ENCODE assay signal across 10 mouse cellular contexts in the genomic region with DNA sequence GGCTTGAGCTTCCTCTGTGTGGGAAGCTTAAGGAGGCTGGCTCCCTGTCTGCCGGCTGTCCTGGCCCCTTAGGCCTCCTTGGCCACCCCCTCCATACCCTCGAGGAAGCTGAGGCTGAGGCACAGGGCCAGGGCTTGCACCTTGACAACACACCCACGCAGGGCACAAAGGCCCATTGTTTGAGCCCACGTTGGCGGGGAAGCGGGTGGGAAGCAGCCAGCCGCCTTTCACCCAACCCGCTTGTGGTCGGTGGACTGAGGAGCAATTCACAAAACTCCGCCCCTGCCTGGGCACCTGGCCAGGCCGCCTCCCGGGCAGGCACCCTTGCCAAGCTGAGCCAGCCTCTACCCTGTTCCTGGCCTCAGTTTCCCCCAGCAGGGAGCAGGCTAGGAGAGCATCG. TPM values are rescaled to one million over a fixed set of nuclear protein-coding genes. Genes with fewer than 3 reads are reported as not detected.
A peak's percentile ranks its signal among the peaks of the same experiment; 100 is the strongest.
DNase-seq lines count a peak whose midpoint lies in the region; ATAC-seq and TF ChIP-seq lines count a peak whose summit lies in the region.
"Had no signal": no experiment of that assay in that cellular context is flagged by ENCODE, and none has a peak within 500 bp of the region (broad histone marks: within the 10 kb centered on the region; RNA-seq: fewer than 3 reads in every experiment).

No protein-coding gene starts in this region.

- no peak overlapping the region for H3K4me2 ChIP-seq in forebrain, embryonic 13.5 days
- no peak overlapping the region for H3K4me2 ChIP-seq in forebrain, embryonic 12.5 days
- H3K4me2 ChIP-seq: neural tube, embryonic 12.5 days had no signal

- WGBS in forebrain, embryonic 13.5 days = 40% methylated on average over 13 of the region's 13 CpGs
- 48% methylated on average over 13 of the region's 13 CpGs for WGBS in forebrain, embryonic 12.5 days
- WGBS in large intestine, adult 2 months = 10% methylated on average over 13 of the region's 13 CpGs

- no peak for TF ChIP-seq POLR2A in MEL (IDR thresholded peaks at IDR 0.05; ENCODE audit: control insufficient read depth in 1 of 2, insufficient read depth in 1 of 2, low read depth in 1 of 2, low read length in 2 of 2, poor library complexity in 1 of 2)

- no peaks in the 10 kb centered on the region for H3K9me3 ChIP-seq in forebrain, embryonic 13.5 days (replicated peaks)
- H3K9me3 ChIP-seq in forebrain, embryonic 12.5 days = no peaks in the 10 kb centered on the region
- no peaks in the 10 kb centered on the region for H3K9me3 ChIP-seq in MEL (replicated peaks; ENCODE audit: insufficient read depth, low read length)
- H3K9me3 ChIP-seq: neural tube, embryonic 12.5 days had no signal

- H3K79me2 ChIP-seq in MEL (ENCODE audit: control insufficient read depth, insufficient read depth, low read length, poor library complexity) = no peaks in the 10 kb centered on the region

- TF ChIP-seq EP300 in MEL (IDR thresholded peaks at IDR 0.05; ENCODE audit: low read depth in 1 of 2, low read length in 2 of 2) = no peak

- TF ChIP-seq RAD21 in MEL (IDR thresholded peaks at IDR 0.05; ENCODE audit: low read depth, low read length) = no peak

- intact Hi-C loops in heart, postnatal 25 days (cut with DNase I) = no loop called here

- no peaks in the 10 kb centered on the region for H3K36me3 ChIP-seq in forebrain, embryonic 13.5 days (ENCODE audit: poor library complexity, severe bottlenecking)
- H3K36me3 ChIP-seq in forebrain, embryonic 12.5 days (replicated peaks) = no peaks in the 10 kb centered on the region
- H3K36me3 ChIP-seq in MEL (ENCODE audit: control insufficient read depth in 1 of 2, insufficient read depth in 2 of 2, low read length in 2 of 2) = no peaks in the 10 kb centered on the region
- H3K36me3 ChIP-seq: neural tube, embryonic 12.5 days had no signal

- H3K27ac ChIP-seq in forebrain, embryonic 13.5 days = no peak overlapping the region
- H3K27ac ChIP-seq in forebrain, embryonic 12.5 days = no peak overlapping the region
- no peak overlapping the region for H3K27ac ChIP-seq in MEL (ENCODE audit: control insufficient read depth, low read depth, low read length)
- H3K27ac ChIP-seq: heart, adult 2 months; neural tube, embryonic 12.5 days had no signal

- no peak for TF ChIP-seq CTCF in MEL (IDR thresholded peaks at IDR 0.05 in 2 of 3, conservative IDR thresholded peaks at IDR 0.05 in 1 of 3; ENCODE audit: control insufficient read depth in 1 of 3, insufficient read depth in 1 of 3, low read depth in 2 of 3, low read length in 3 of 3, poor library complexity in 1 of 3, severe bottlenecking in 1 of 3)

- H3K4me3 ChIP-seq in forebrain, embryonic 13.5 days = no peak overlapping the region
- H3K4me3 ChIP-seq in forebrain, embryonic 12.5 days (replicated peaks) = no peak overlapping the region
- H3K4me3 ChIP-seq in MEL (ENCODE audit: control insufficient read depth in 1 of 2, insufficient read depth in 1 of 2, low read depth in 2 of 2, low read length in 2 of 2) = no peak overlapping the region
- H3K4me3 ChIP-seq: heart, adult 2 months; neural tube, embryonic 12.5 days had no signal

- peak; percentile 51 for ATAC-seq in forebrain, embryonic 13.5 days
- ATAC-seq in forebrain, embryonic 12.5 days (ENCODE audit: low FRiP score) = no peak; the same call in 1 of the 2 replicates

- H3K4me1 ChIP-seq in forebrain, embryonic 13.5 days = peaks cover 5% of the 10 kb centered on the region; the same call in 1 of the 2 replicates
- peaks cover 8% of the 10 kb centered on the region; the same call in 1 of the 2 replicates for H3K4me1 ChIP-seq in forebrain, embryonic 12.5 days
- H3K4me1 ChIP-seq in MEL (ENCODE audit: control insufficient read depth in 1 of 2, insufficient read depth in 2 of 2, low read length in 2 of 2) = peaks cover 0 to 9% of the 10 kb centered on the region in 2 experiments; a peak in 1 of 4 replicates

- no peak overlapping the region for H3K9ac ChIP-seq in forebrain, embryonic 13.5 days
- H3K9ac ChIP-seq in forebrain, embryonic 12.5 days = no peak overlapping the region
- H3K9ac ChIP-seq in MEL (ENCODE audit: control insufficient read depth, low read depth, low read length, poor library complexity, severe bottlenecking) = no peak overlapping the region
- H3K9ac ChIP-seq: neural tube, embryonic 12.5 days had no signal

- no peaks in the 10 kb centered on the region for H3K27me3 ChIP-seq in forebrain, embryonic 13.5 days
- H3K27me3 ChIP-seq in forebrain, embryonic 12.5 days = peaks cover 3% of the 10 kb centered on the region; the same call in 1 of the 2 replicates
- peaks cover 15 to 21% of the 10 kb centered on the region in 2 experiments for H3K27me3 ChIP-seq in MEL (ENCODE audit: control insufficient read depth in 1 of 2, insufficient read depth in 2 of 2, low read length in 2 of 2)
- H3K27me3 ChIP-seq: neural tube, embryonic 12.5 days had no signal

- DNase-seq in MEL (ENCODE audit: low read depth, low spot score) = peak; percentile 37
- DNase-seq in frontal cortex, postnatal 10 days (ENCODE audit: low spot score in 2 of 2) = peak; percentile 55 to 65
- peak; percentile 24 for DNase-seq in large intestine, adult 2 months (ENCODE audit: low read depth, low spot score)
- peak; percentile 77 for DNase-seq in lung, postnatal 36 days
- no peak for DNase-seq in thymus, adult 18-20 months
- no peak for DNase-seq in heart, postnatal 25 days (ENCODE audit: low spot score)

TF ChIP-seq in MEL, 35 proteins besides CTCF, POLR2A, EP300 and RAD21:
- no peak for TF ChIP-seq TBP (IDR thresholded peaks at IDR 0.05; ENCODE audit: low read depth, low read length)
- TF ChIP-seq MAFK (IDR thresholded peaks at IDR 0.05; ENCODE audit: borderline replicate concordance, low read depth, low read length) = no peak
- TF ChIP-seq ELF1 (IDR thresholded peaks at IDR 0.05; ENCODE audit: low read depth, low read length) = no peak
- no peak for TF ChIP-seq GATA1 (IDR thresholded peaks at IDR 0.05; ENCODE audit: low read depth, low read length)
- no peak for TF ChIP-seq ZC3H11A (IDR thresholded peaks at IDR 0.05; ENCODE audit: low read depth, low read length)
- TF ChIP-seq MXI1 (IDR thresholded peaks at IDR 0.05; ENCODE audit: low read depth, low read length) = no peak
- TF ChIP-seq USF2 (IDR thresholded peaks at IDR 0.05; ENCODE audit: borderline replicate concordance in 1 of 2, insufficient read depth in 1 of 2, low read depth in 1 of 2, low read length in 2 of 2) = no peak
- TF ChIP-seq ETS1 (IDR thresholded peaks at IDR 0.05; ENCODE audit: low read depth, low read length) = no peak
- TF ChIP-seq SMC3 (IDR thresholded peaks at IDR 0.05; ENCODE audit: low read depth, low read length) = no peak
- no peak for TF ChIP-seq JUND (IDR thresholded peaks at IDR 0.05; ENCODE audit: low read depth, low read length)
- no peak for TF ChIP-seq MAX (IDR thresholded peaks at IDR 0.05; ENCODE audit: low read length)
- TF ChIP-seq ZNF384 (IDR thresholded peaks at IDR 0.05; ENCODE audit: low read depth, low read length) = no peak
- TF ChIP-seq E2F4 (IDR thresholded peaks at IDR 0.05; ENCODE audit: borderline replicate concordance, low read depth, low read length) = no peak
- TF ChIP-seq UBTF (IDR thresholded peaks at IDR 0.05; ENCODE audit: borderline replicate concordance, insufficient read depth, low read depth, low read length) = no peak
- TF ChIP-seq POLR2AphosphoS2 (IDR thresholded peaks at IDR 0.05; ENCODE audit: low read length) = no peak
- no peak for TF ChIP-seq KAT2A (conservative IDR thresholded peaks at IDR 0.05; ENCODE audit: low read depth, low read length)

RNA-seq across cellular contexts. Expression of gene Tmem189, which starts 37.5 kb away (rescaled TPM):
- polyA plus RNA-seq in forebrain, embryonic 13.5 days (2015; fragmentation: Nextera tagmentation; extraction: Ambion mirVana) = 22.1 and 24.0 TPM in 2 replicates
- 31.2 and 34.5 TPM in 2 replicates for polyA plus RNA-seq in forebrain, embryonic 12.5 days (2016; fragmentation: Nextera tagmentation; extraction: Ambion mirVana)
- 18.2 and 21.7 TPM in 2 replicates for total RNA-seq in MEL (2012; rRNA removed)
- 10 to 100 TPM in 1 of 2 experiments, not detected in 1; 46.5 TPM for polyA plus RNA-seq in MEL (2012; ENCODE audit: insufficient read depth in 1 of 2, insufficient read length in 2 of 2, low read depth in 1 of 2, low replicate concordance in 2 of 2, missing spikeins in 1 of 2)
- 19.3 and 20.2 TPM in 2 replicates for polyA plus RNA-seq in large intestine, adult 2 months (2012; rRNA removed)
- 10 to 100 TPM; 27.2 TPM for total RNA-seq in heart, postnatal 25 days (2021)

RNA-seq across cellular contexts. Expression of gene Cebpb, which starts 38.4 kb away (rescaled TPM):
- 0.11 and 0.14 TPM in 2 replicates for polyA plus RNA-seq in forebrain, embryonic 13.5 days (2015; fragmentation: Nextera tagmentation; extraction: Ambion mirVana)
- 0.95 and 1.5 TPM in 2 replicates for polyA plus RNA-seq in forebrain, embryonic 12.5 days (2016; fragmentation: Nextera tagmentation; extraction: Ambion mirVana)
- 9.9 and 20.8 TPM in 2 replicates for total RNA-seq in MEL (2012; rRNA removed)
- 10 to 100 TPM in 1 of 2 experiments, not detected in 1; 10.7 TPM for polyA plus RNA-seq in MEL (2012; ENCODE audit: insufficient read depth in 1 of 2, insufficient read length in 2 of 2, low read depth in 1 of 2, low replicate concordance in 2 of 2, missing spikeins in 1 of 2)
- polyA plus RNA-seq in large intestine, adult 2 months (2012; rRNA removed) = 45.2 and 73.4 TPM in 2 replicates
- total RNA-seq in heart, postnatal 25 days (2021) = 10 to 100 TPM; 58.0 to 84.2 TPM

Comparison
In these comparisons a context has a peak if more than half of its experiments do, and no peak if none do; other contexts are left out.
1. DNase-seq: peak in MEL (single experiment), frontal cortex, postnatal 10 days (2 of 2), large intestine, adult 2 months (single experiment) and lung, postnatal 36 days (single experiment); none in thymus, adult 18-20 months (0 of 2) and heart, postnatal 25 days (single experiment).